Mouse (Mus musculus) liver, embryonic 13.5 days (tissue): ENCODE measurements around the gene Heyl. TPM values are rescaled to one million over a fixed set of nuclear protein-coding genes. Genes with fewer than 3 reads are reported as not detected.
A peak's percentile ranks its signal among the peaks of the same experiment; 100 is the strongest.

Experiments used
- ATAC-seq: fragments of 200-750 bp; cut with Nextera tagmentation; 2 replicates; pipeline ENCODE4 v1.8.0; 2017; ENCODE audit warnings: low read depth, mild to moderate bottlenecking, moderate number of reproducible peaks, moderate library complexity
- DNase-seq: peaks from one replicate; pipeline ENCODE4 v3.0.0; 2022
- H3K27ac ChIP-seq: fragments of 300-500 bp; sonication (generic); 2 replicates; pipeline ENCODE4 v1.5.1; 2015; ENCODE audit warnings: moderate library complexity, mild to moderate bottlenecking, inconsistent platforms
- H3K27me3 ChIP-seq: fragments of 300-500 bp; sonication (generic); 2 replicates; pipeline ENCODE4 v1.6.1; 2015; ENCODE audit warnings: mild to moderate bottlenecking, inconsistent platforms
- H3K36me3 ChIP-seq: fragments of 300-500 bp; sonication (generic); 2 replicates; pipeline ENCODE4 v1.6.1; 2015; ENCODE audit warnings: mild to moderate bottlenecking, inconsistent platforms
- H3K4me1 ChIP-seq: fragments of 300-500 bp; sonication (generic); replicated peaks from 2 replicates; pipeline ENCODE4 v1.6.1; 2015; ENCODE audit warnings: inconsistent platforms
- H3K4me2 ChIP-seq: fragments of 300-500 bp; sonication (generic); 2 replicates; pipeline ENCODE4 v1.6.1; 2015; ENCODE audit warnings: inconsistent platforms, mild to moderate bottlenecking, moderate library complexity
- H3K4me3 ChIP-seq: fragments of 300-500 bp; sonication (generic); replicated peaks from 2 replicates; pipeline ENCODE4 v1.5.1; 2015; ENCODE audit warnings: mild to moderate bottlenecking, inconsistent platforms
- H3K9ac ChIP-seq: fragments of 300-500 bp; sonication (generic); 2 replicates; pipeline ENCODE4 v1.6.1; 2015; ENCODE audit warnings: mild to moderate bottlenecking, inconsistent platforms
- H3K9me3 ChIP-seq: fragments of 300-500 bp; sonication (generic); replicated peaks from 2 replicates; pipeline ENCODE4 v1.6.1; 2016; ENCODE audit warnings: inconsistent platforms
- WGBS: fragments of 180-500 bp; shearing (Covaris S2); methylation state at CpG from one replicate; pipeline ENCODE4 v1.1.7; 2015; ENCODE audit not compliant: insufficient replicate concordance; 5-methylcytosine and 5-hydroxymethylcytosine counted together
- polyA plus RNA-seq: library from polyadenylated mRNA; unstranded; fragments of >200 nt; fragmentation: Nextera tagmentation; extraction: Ambion mirVana; gene quantifications from 2 replicates; pipeline ENCODE4 v1.2.1, GENCODE M21; 2015

Gene Heyl
- polyA plus RNA-seq, 1 experiment from 2014 or later = 0.99 TPM

GRCm38 (mm10) chr4:123235835-123236430 lies 2.6 kb downstream of the Heyl start:
- no peaks in the 10 kb centered on the region; the same call in 1 of the 2 replicates for H3K4me1 ChIP-seq

GRCm38 (mm10) chr4:123236431-123237031 lies 3.2 kb downstream of the Heyl start:
- Histone ChIP-seq H3K27me3 (peaks cover 99% of the 10 kb centered on the region), H3K9ac (no peak overlapping the region), H3K27ac (no peak overlapping the region), H3K4me2 (no peak overlapping the region), H3K9me3 (no peaks in the 10 kb centered on the region), H3K36me3 (no peaks in the 10 kb centered on the region), H3K4me1 (no peaks in the 10 kb centered on the region; the same call in 1 of the 2 replicates), H3K4me3 (no peak overlapping the region)
- no peak for DNase-seq
- no peak for ATAC-seq
- 56% methylated on average over 13 of the region's 13 CpGs for WGBS

More at GRCm38 (mm10) chr4:123235835-123236430, 2.6 kb downstream of the Heyl start:
- Histone ChIP-seq H3K27me3 (peaks cover 95% of the 10 kb centered on the region), H3K27ac (no peak overlapping the region), H3K4me2 (no peak overlapping the region), H3K9me3 (no peaks in the 10 kb centered on the region), H3K36me3 (no peaks in the 10 kb centered on the region), H3K4me3 (no peak overlapping the region), H3K9ac (no peak overlapping the region)
- 54% methylated on average over 9 of the region's 9 CpGs for WGBS
- DNase-seq = no peak
- ATAC-seq = no peak

- H3K4me2 ChIP-seq = no peak overlapping the region
- H3K9ac ChIP-seq = no peak overlapping the region
- no peak overlapping the region for H3K4me3 ChIP-seq
- 45% methylated on average over 6 of the region's 6 CpGs for WGBS
- no peaks in the 10 kb centered on the region for H3K9me3 ChIP-seq
- H3K4me1 ChIP-seq = no peaks in the 10 kb centered on the region; the same call in 1 of the 2 replicates
- DNase-seq = no peak
- no peak for ATAC-seq
- no peaks in the 10 kb centered on the region for H3K36me3 ChIP-seq
- H3K27ac ChIP-seq = no peak overlapping the region
- peaks cover 91% of the 10 kb centered on the region for H3K27me3 ChIP-seq
Observed at GRCm38 (mm10) chr4:123237386-123238266, 4.3 kb downstream of the Heyl start.

GRCm38 (mm10) chr4:123239361-123240203 lies 6.2 kb downstream of the Heyl start:
- H3K27me3 ChIP-seq = peaks cover 85% of the 10 kb centered on the region
- H3K4me1 ChIP-seq = no peaks in the 10 kb centered on the region
- ATAC-seq (no peak), DNase-seq (no peak)
- no peaks in the 10 kb centered on the region for H3K9me3 ChIP-seq
- no peak overlapping the region for H3K9ac ChIP-seq
- peak overlapping the region; percentile 39 for H3K4me2 ChIP-seq
- WGBS = 11% methylated on average over 58 of the region's 58 CpGs
- no peaks in the 10 kb centered on the region for H3K36me3 ChIP-seq
- H3K4me3 ChIP-seq = peak overlapping the region; percentile 10; the same call in 1 of the 2 replicates
- no peak overlapping the region for H3K27ac ChIP-seq

GRCm38 (mm10) chr4:123246221-123246620 lies 12.9 kb downstream of the Heyl start:
- no peak for DNase-seq
- no peak overlapping the region for H3K27ac ChIP-seq
- H3K4me1 ChIP-seq = no peaks in the 10 kb centered on the region; the same call in 1 of the 2 replicates
- H3K4me3 ChIP-seq = no peak overlapping the region
- no peak for ATAC-seq
- no peak overlapping the region for H3K4me2 ChIP-seq
- H3K36me3 ChIP-seq = no peaks in the 10 kb centered on the region
- H3K9me3 ChIP-seq = no peaks in the 10 kb centered on the region
- H3K27me3 ChIP-seq = peaks cover 28% of the 10 kb centered on the region
- 66% methylated on average over 7 of the region's 7 CpGs for WGBS
- H3K9ac ChIP-seq = no peak overlapping the region

- Histone ChIP-seq H3K4me2 (no peak overlapping the region), H3K4me3 (no peak overlapping the region), H3K27ac (no peak overlapping the region), H3K9ac (no peak overlapping the region), H3K36me3 (no peaks in the 10 kb centered on the region), H3K4me1 (no peaks in the 10 kb centered on the region; the same call in 1 of the 2 replicates), H3K27me3 (peaks cover 23% of the 10 kb centered on the region), H3K9me3 (no peaks in the 10 kb centered on the region)
- 72% methylated on average over 5 of the region's 5 CpGs for WGBS
- no peak for DNase-seq
- ATAC-seq = no peak
Observed at GRCm38 (mm10) chr4:123246651-123247050, 13.3 kb downstream of the Heyl start.

- H3K27me3 ChIP-seq = peaks cover 23% of the 10 kb centered on the region
- no peak overlapping the region for H3K9ac ChIP-seq
- WGBS = 53% methylated on average over 7 of the region's 7 CpGs
- H3K9me3 ChIP-seq = no peaks in the 10 kb centered on the region
- no peak overlapping the region for H3K4me3 ChIP-seq
- DNase-seq = no peak
- ATAC-seq = no peak
- no peaks in the 10 kb centered on the region; the same call in 1 of the 2 replicates for H3K4me1 ChIP-seq
- no peak overlapping the region for H3K4me2 ChIP-seq
- no peaks in the 10 kb centered on the region for H3K36me3 ChIP-seq
- no peak overlapping the region for H3K27ac ChIP-seq
Observed at GRCm38 (mm10) chr4:123247147-123247880, 14.0 kb downstream of the Heyl start.

- no peaks in the 10 kb centered on the region for H3K36me3 ChIP-seq
- 65% methylated on average over 7 of the region's 7 CpGs for WGBS
- no peak overlapping the region for H3K4me2 ChIP-seq
- H3K4me1 ChIP-seq = no peaks in the 10 kb centered on the region; the same call in 1 of the 2 replicates
- peaks cover 12% of the 10 kb centered on the region; the same call in 1 of the 2 replicates for H3K27me3 ChIP-seq
- DNase-seq = no peak
- H3K9me3 ChIP-seq = no peaks in the 10 kb centered on the region
- no peak for ATAC-seq
- H3K9ac ChIP-seq = no peak overlapping the region
- H3K27ac ChIP-seq = no peak overlapping the region
- H3K4me3 ChIP-seq = no peak overlapping the region
Observed at GRCm38 (mm10) chr4:123248971-123249567, 15.7 kb downstream of the Heyl start.

- no peaks in the 10 kb centered on the region for H3K27me3 ChIP-seq
- H3K27ac ChIP-seq = no peak overlapping the region
- ATAC-seq (no peak), DNase-seq (no peak)
- no peak overlapping the region for H3K4me3 ChIP-seq
- WGBS = 75% methylated on average over 5 of the region's 5 CpGs
- H3K4me2 ChIP-seq = no peak overlapping the region
- no peak overlapping the region for H3K9ac ChIP-seq
- H3K9me3 ChIP-seq = no peaks in the 10 kb centered on the region
- H3K4me1 ChIP-seq = no peaks in the 10 kb centered on the region
- H3K36me3 ChIP-seq = no peaks in the 10 kb centered on the region
Observed at GRCm38 (mm10) chr4:123252214-123252613, 18.9 kb downstream of the Heyl start.

- Histone ChIP-seq H3K9me3 (no peaks in the 10 kb centered on the region), H3K36me3 (no peaks in the 10 kb centered on the region), H3K27ac (no peak overlapping the region), H3K9ac (no peak overlapping the region), H3K4me3 (no peak overlapping the region), H3K27me3 (peaks cover 4% of the 10 kb centered on the region; the same call in 1 of the 2 replicates), H3K4me2 (no peak overlapping the region), H3K4me1 (no peaks in the 10 kb centered on the region)
- 21% methylated on average over 5 of the region's 5 CpGs for WGBS
- DNase-seq (no peak), ATAC-seq (no peak)
Observed at GRCm38 (mm10) chr4:123254617-123255016, 21.3 kb downstream of the Heyl start.
